Mouse (Mus musculus): ENCODE data around the gene Amn. TPM values are rescaled to one million over a fixed set of nuclear protein-coding genes. Genes with fewer than 3 reads are reported as not detected.

Gene Amn
- polyA plus RNA-seq, 1 experiment from 2014 or later = 1.5 TPM

DNA sequence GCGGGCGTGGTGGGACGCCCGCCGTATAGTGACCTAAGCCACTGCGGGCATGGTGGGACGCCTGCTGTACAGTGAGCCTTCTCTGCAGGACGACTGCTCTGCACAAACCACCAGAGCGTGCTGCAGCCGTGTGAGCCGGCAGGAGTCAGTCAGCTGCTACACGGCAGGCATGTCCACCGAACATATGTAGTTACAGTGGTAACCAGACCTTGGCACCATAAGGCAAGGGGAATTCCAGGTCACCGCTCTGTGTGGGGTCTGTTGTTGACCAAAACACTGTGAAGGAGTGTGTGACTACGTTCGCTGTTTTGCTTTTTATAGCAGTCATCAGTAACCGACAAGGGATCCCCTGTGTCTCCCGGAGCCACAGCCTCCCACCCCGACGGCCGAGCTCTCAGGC is 53.6 kb downstream of the Amn start:
- H3K27ac ChIP-seq = no peak overlapping the region
- H3K27me3 ChIP-seq = no peaks in the 10 kb centered on the region
- peaks cover 96% of the 10 kb centered on the region for H3K36me3 ChIP-seq
- no peak overlapping the region for H3K9ac ChIP-seq
- no peak overlapping the region for H3K4me2 ChIP-seq
- no peak for ATAC-seq (ENCODE audit: insufficient number of reproducible peaks, insufficient read depth, low FRiP score, low TSS enrichment, low read depth)
- no peaks in the 10 kb centered on the region for H3K9me3 ChIP-seq
- 95% methylated on average over 21 of the region's 21 CpGs for WGBS
- no peaks in the 10 kb centered on the region for H3K4me1 ChIP-seq
- no peak overlapping the region for H3K4me3 ChIP-seq

DNA sequence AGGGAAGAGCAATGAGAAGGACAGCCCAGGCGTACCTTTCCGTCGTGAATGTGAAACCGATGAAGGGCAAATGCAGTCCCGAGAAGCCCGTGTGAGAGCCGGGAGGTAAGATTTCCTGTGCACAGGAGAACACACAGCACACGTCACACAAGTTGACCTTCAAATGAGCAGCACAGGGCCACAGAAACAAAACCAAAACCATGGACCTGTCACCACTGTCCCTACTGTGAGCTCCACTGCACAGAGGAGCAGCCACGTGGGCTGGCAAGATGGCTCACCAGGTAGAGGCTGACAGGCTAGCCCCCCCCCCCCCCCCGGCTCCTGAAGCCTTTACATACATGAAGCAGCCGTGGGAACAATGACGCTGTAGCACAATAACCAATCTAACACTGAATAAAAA is 54.1 kb downstream of the Amn start:
- Histone ChIP-seq H3K27me3 (no peaks in the 10 kb centered on the region), H3K36me3 (peaks cover 96% of the 10 kb centered on the region), H3K4me3 (no peak overlapping the region), H3K4me1 (no peaks in the 10 kb centered on the region), H3K4me2 (no peak overlapping the region), H3K9me3 (no peaks in the 10 kb centered on the region), H3K9ac (no peak overlapping the region), H3K27ac (no peak overlapping the region)
- WGBS = 91% methylated on average over 12 of the region's 12 CpGs
- no peak for ATAC-seq (ENCODE audit: insufficient number of reproducible peaks, insufficient read depth, low FRiP score, low TSS enrichment, low read depth)

DNA sequence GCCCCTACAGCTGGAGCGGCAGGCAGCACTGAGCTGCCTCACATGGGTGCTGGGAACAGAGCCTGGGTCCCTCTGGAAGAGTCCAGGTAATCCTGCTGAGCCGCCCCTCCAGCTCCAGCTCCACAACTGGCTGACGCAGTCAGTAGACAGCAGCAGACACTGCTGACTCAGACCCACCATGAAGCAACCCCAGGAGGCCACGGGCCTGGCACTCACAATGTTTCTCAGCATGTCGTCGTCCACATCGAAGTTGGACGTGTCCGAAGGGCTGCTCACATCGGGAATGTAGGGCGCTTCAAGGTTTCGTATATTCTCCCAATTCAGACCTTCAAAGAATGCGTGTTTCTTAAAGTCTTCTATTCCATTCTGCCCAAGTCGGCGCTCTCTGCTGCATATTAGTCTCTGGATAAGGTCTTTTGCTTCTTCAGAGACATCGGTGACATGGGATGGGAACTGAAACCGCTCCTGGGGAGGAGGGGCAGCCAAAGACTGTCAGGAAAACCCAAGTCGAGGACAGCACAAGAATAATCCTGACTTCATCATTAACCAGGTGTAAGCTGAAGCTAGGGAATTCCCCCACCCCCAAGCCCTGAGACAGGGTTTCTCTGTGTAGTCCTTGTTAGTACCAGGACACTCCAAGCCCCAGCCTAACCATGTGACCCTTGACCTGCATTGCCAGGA is 55.0 kb downstream of the Amn start:
- no peak for ATAC-seq (ENCODE audit: insufficient number of reproducible peaks, insufficient read depth, low FRiP score, low TSS enrichment, low read depth)
- Histone ChIP-seq H3K27me3 (no peaks in the 10 kb centered on the region), H3K4me3 (no peak overlapping the region), H3K4me2 (no peak overlapping the region), H3K9ac (no peak overlapping the region), H3K27ac (no peak overlapping the region), H3K4me1 (no peaks in the 10 kb centered on the region), H3K9me3 (no peaks in the 10 kb centered on the region), H3K36me3 (peaks cover 93% of the 10 kb centered on the region)
- 91% methylated on average over 18 of the region's 18 CpGs for WGBS

Other genes starting within 250 kb of the Amn start
- gene Rcor1, start 231.7 kb upstream of the Amn start, polyA plus RNA-seq (2015; fragmentation: Nextera tagmentation; extraction: Ambion mirVana) = 11.6 and 14.2 TPM in 2 replicates
- gene Traf3, start 104.7 kb upstream of the Amn start, polyA plus RNA-seq (2015; fragmentation: Nextera tagmentation; extraction: Ambion mirVana) = 13.6 and 15.0 TPM in 2 replicates
- gene 4930595D18Rik, start 86.6 kb upstream of the Amn start, polyA plus RNA-seq (2015; fragmentation: Nextera tagmentation; extraction: Ambion mirVana) = not detected in 2 replicates
- gene Cdc42bpb, start 106.6 kb downstream of the Amn start, polyA plus RNA-seq (2015; fragmentation: Nextera tagmentation; extraction: Ambion mirVana) = 33.7 and 34.6 TPM in 2 replicates
- 2.0 and 3.4 TPM in 2 replicates for gene Lbhd2, start 135.7 kb downstream of the Amn start, polyA plus RNA-seq (2015; fragmentation: Nextera tagmentation; extraction: Ambion mirVana)
- 10.2 and 12.7 TPM in 2 replicates for gene Exoc3l4, start 145.9 kb downstream of the Amn start, polyA plus RNA-seq (2015; fragmentation: Nextera tagmentation; extraction: Ambion mirVana)
- gene Tnfaip2, start 171.4 kb downstream of the Amn start, polyA plus RNA-seq (2015; fragmentation: Nextera tagmentation; extraction: Ambion mirVana) = 8.1 and 10.6 TPM in 2 replicates
- 9.5 and 12.1 TPM in 2 replicates for gene Gm266, start 214.7 kb downstream of the Amn start, polyA plus RNA-seq (2015; fragmentation: Nextera tagmentation; extraction: Ambion mirVana)